Mouse (Mus musculus) intestine, embryonic 14.5 days (tissue): ENCODE data around the gene Bptf. TPM values are rescaled to one million over a fixed set of nuclear protein-coding genes. Genes with fewer than 3 reads are reported as not detected.
"Not testable (repeated sequence)": the region's sequence is repeated elsewhere in the genome, so short reads cannot be mapped to it uniquely, and the experiment has no call there.

Experiments used
- ATAC-seq: fragments of 200-750 bp; cut with Nextera tagmentation; replicated peaks from 2 replicates; pipeline ENCODE4 v1.8.0; 2017; ENCODE audit warnings: low read depth, moderate number of reproducible peaks, moderate TSS enrichment, moderate library complexity; ENCODE audit not compliant: low FRiP score, low TSS enrichment
- DNase-seq: peaks from one replicate; pipeline ENCODE4 v3.0.0-alpha.2; 2018; ENCODE audit warnings: low spot score
- H3K27ac ChIP-seq: fragments of 300-500 bp; sonication (generic); 2 replicates; pipeline ENCODE4 v1.5.1; 2014; ENCODE audit warnings: low read depth, mild to moderate bottlenecking, control low read depth
- H3K27me3 ChIP-seq: fragments of 300-500 bp; sonication (generic); replicated peaks from 2 replicates; pipeline ENCODE4 v1.6.1; 2014; ENCODE audit warnings: low read length, control low read depth; ENCODE audit not compliant: control insufficient read depth, insufficient read depth
- H3K36me3 ChIP-seq: fragments of 300-500 bp; sonication (generic); 2 replicates; pipeline ENCODE4 v1.6.1; 2014; ENCODE audit warnings: low read length, control low read depth; ENCODE audit not compliant: control insufficient read depth, insufficient read depth
- H3K4me1 ChIP-seq: fragments of 300-500 bp; sonication (generic); replicated peaks from 2 replicates; pipeline ENCODE4 v1.6.1; 2014; ENCODE audit warnings: low read length, control low read depth, mixed read lengths; ENCODE audit not compliant: control insufficient read depth, insufficient read depth
- H3K4me2 ChIP-seq: fragments of 300-500 bp; sonication (generic); 2 replicates; pipeline ENCODE4 v1.6.1; 2014; ENCODE audit warnings: low read length
- H3K4me3 ChIP-seq: fragments of 300-500 bp; sonication (generic); 2 replicates; pipeline ENCODE4 v1.5.1; 2014; ENCODE audit warnings: low read depth, low read length, control low read depth, mixed read lengths
- H3K9ac ChIP-seq: fragments of 300-500 bp; sonication (generic); 2 replicates; pipeline ENCODE4 v1.6.1; 2014; ENCODE audit warnings: mild to moderate bottlenecking, low read length
- H3K9me3 ChIP-seq: fragments of 300-500 bp; sonication (generic); 2 replicates; pipeline ENCODE4 v1.6.1; 2016; ENCODE audit warnings: low read length, control low read depth; ENCODE audit not compliant: control insufficient read depth
- WGBS: fragments of 180-500 bp; shearing (Covaris S2); extraction: QIAGEN DNeasy Blood & Tissue Kit; methylation state at CpG from one replicate; pipeline ENCODE4 v1.1.7; 2014; 5-methylcytosine and 5-hydroxymethylcytosine counted together
- polyA plus RNA-seq: library from polyadenylated mRNA; unstranded; fragments of >200 nt; fragmentation: Nextera tagmentation; extraction: Ambion mirVana; gene quantifications from 2 replicates; pipeline ENCODE4 v1.2.1, GENCODE M21; 2014

The Bptf gene
- polyA plus RNA-seq, 1 experiment from 2014 or later: 38.6 TPM

- H3K27ac ChIP-seq, H3K4me1 ChIP-seq, H3K4me3 ChIP-seq, H3K36me3 ChIP-seq, ATAC-seq, H3K27me3 ChIP-seq, H3K9me3 ChIP-seq, DNase-seq, H3K9ac ChIP-seq, H3K4me2 ChIP-seq: not testable (repeated sequence)
- WGBS: 94% methylated on average over 11 of the region's 11 CpGs
Measured at GRCm38 (mm10) chr11:107143956-107144355, 12.0 kb upstream of the Bptf start.

GRCm38 (mm10) chr11:107142382-107142781 lies 10.5 kb upstream of the Bptf start:
- no peak overlapping the region for H3K27ac ChIP-seq
- 75% methylated on average over 2 of the region's 2 CpGs for WGBS
- H3K9ac ChIP-seq: no peak overlapping the region
- DNase-seq (no peak), ATAC-seq (no peak)
- no peaks in the 10 kb centered on the region for H3K27me3 ChIP-seq
- no peaks in the 10 kb centered on the region for H3K9me3 ChIP-seq
- no peak overlapping the region for H3K4me3 ChIP-seq
- no peaks in the 10 kb centered on the region for H3K36me3 ChIP-seq
- H3K4me2 ChIP-seq: no peak overlapping the region
- H3K4me1 ChIP-seq: no peaks in the 10 kb centered on the region

GRCm38 (mm10) chr11:107140756-107141155 lies 8.8 kb upstream of the Bptf start:
- H3K27ac ChIP-seq: no peak overlapping the region
- no peak overlapping the region for H3K4me2 ChIP-seq
- H3K9ac ChIP-seq: no peak overlapping the region
- no peak for ATAC-seq
- no peaks in the 10 kb centered on the region for H3K9me3 ChIP-seq
- H3K4me1 ChIP-seq: no peaks in the 10 kb centered on the region
- no peaks in the 10 kb centered on the region for H3K36me3 ChIP-seq
- no peaks in the 10 kb centered on the region for H3K27me3 ChIP-seq
- WGBS: 37% methylated on average over 6 of the region's 6 CpGs
- no peak overlapping the region for H3K4me3 ChIP-seq
- DNase-seq: no peak

- no peaks in the 10 kb centered on the region for H3K36me3 ChIP-seq
- ATAC-seq (no peak), DNase-seq (no peak)
- no peak overlapping the region for H3K9ac ChIP-seq
- no peak overlapping the region for H3K4me2 ChIP-seq
- H3K9me3 ChIP-seq: no peaks in the 10 kb centered on the region
- H3K4me3 ChIP-seq: no peak overlapping the region
- H3K4me1 ChIP-seq: no peaks in the 10 kb centered on the region
- H3K27me3 ChIP-seq: no peaks in the 10 kb centered on the region
- WGBS: 84% methylated on average over 3 of the region's 3 CpGs
- H3K27ac ChIP-seq: no peak overlapping the region
Measured at GRCm38 (mm10) chr11:107138633-107139032, 6.7 kb upstream of the Bptf start.

- no peak overlapping the region for H3K4me3 ChIP-seq
- no peak overlapping the region for H3K27ac ChIP-seq
- ATAC-seq (no peak), DNase-seq (no peak)
- H3K4me2 ChIP-seq: no peak overlapping the region
- H3K9me3 ChIP-seq: no peaks in the 10 kb centered on the region
- no peak overlapping the region for H3K9ac ChIP-seq
- no peaks in the 10 kb centered on the region for H3K36me3 ChIP-seq
- H3K27me3 ChIP-seq: no peaks in the 10 kb centered on the region
- H3K4me1 ChIP-seq: no peaks in the 10 kb centered on the region
- 96% methylated on average over 6 of the region's 6 CpGs for WGBS
Measured at GRCm38 (mm10) chr11:107137593-107137992, 5.7 kb upstream of the Bptf start.

- not testable (repeated sequence) for H3K27ac ChIP-seq, H3K9ac ChIP-seq, H3K9me3 ChIP-seq, H3K4me1 ChIP-seq, ATAC-seq, H3K36me3 ChIP-seq, DNase-seq, H3K27me3 ChIP-seq, H3K4me2 ChIP-seq, H3K4me3 ChIP-seq
- WGBS: 95% methylated on average over 10 of the region's 10 CpGs
Measured at GRCm38 (mm10) chr11:107136458-107136857, 4.5 kb upstream of the Bptf start.

- H3K9ac ChIP-seq: no peak overlapping the region
- H3K27ac ChIP-seq: no peak overlapping the region
- no peaks in the 10 kb centered on the region for H3K27me3 ChIP-seq
- ATAC-seq (no peak), DNase-seq (no peak)
- H3K4me3 ChIP-seq: no peak overlapping the region
- whole genome bisulfite sequencing: 50% methylated on average over 3 of the region's 3 CpGs
- no peaks in the 10 kb centered on the region for H3K9me3 ChIP-seq
- H3K4me1 ChIP-seq: no peaks in the 10 kb centered on the region
- H3K36me3 ChIP-seq: no peaks in the 10 kb centered on the region
- H3K4me2 ChIP-seq: no peak overlapping the region
Measured at GRCm38 (mm10) chr11:107135741-107136140, 3.8 kb upstream of the Bptf start.

GRCm38 (mm10) chr11:107132426-107132825 lies 499 bp upstream of the Bptf start:
- Histone ChIP-seq H3K9me3 (no peaks in the 10 kb centered on the region), H3K4me1 (peaks cover 6% of the 10 kb centered on the region; the same call in 1 of the 2 replicates), H3K4me3 (peak overlapping the region; percentile 82), H3K36me3 (no peaks in the 10 kb centered on the region), H3K9ac (peak overlapping the region; percentile 94), H3K27me3 (no peaks in the 10 kb centered on the region), H3K27ac (peak overlapping the region; percentile 8; the same call in 1 of the 2 replicates), H3K4me2 (peak overlapping the region; percentile 54)
- no peak for DNase-seq
- peak; percentile 36 for ATAC-seq
- WGBS: 1% methylated on average over 16 of the region's 16 CpGs

- no peaks in the 10 kb centered on the region for H3K36me3 ChIP-seq
- peak overlapping the region; percentile 61 for H3K4me2 ChIP-seq
- DNase-seq (peak; percentile 85), ATAC-seq (peak; percentile 80)
- H3K4me3 ChIP-seq: peak overlapping the region; percentile 82
- peak overlapping the region; percentile 94 for H3K9ac ChIP-seq
- H3K4me1 ChIP-seq: peaks cover 9% of the 10 kb centered on the region; the same call in 1 of the 2 replicates
- peak overlapping the region; percentile 93 for H3K27ac ChIP-seq
- H3K27me3 ChIP-seq: no peaks in the 10 kb centered on the region
- under 1% methylated on average over 47 of the region's 65 CpGs for WGBS
- H3K9me3 ChIP-seq: no peaks in the 10 kb centered on the region
Measured at GRCm38 (mm10) chr11:107130879-107131748, 813 bp downstream of the Bptf start.
